In genomic region chr13:35208319-35208718, GRCm38 (mm10) we compare ENCODE assay signal across 18 mouse cellular contexts.
"Had no signal": no experiment of that assay in that cellular context is flagged by ENCODE, and none has a peak within 500 bp of the region (broad histone marks: within the 10 kb centered on the region; RNA-seq: fewer than 3 reads in every experiment).

No protein-coding gene starts in this region.

- H3K4me1 ChIP-seq: midbrain, embryonic 13.5 days; midbrain, embryonic 15.5 days; neural tube, embryonic 13.5 days; neural tube, embryonic 15.5 days had no signal

- H3K9ac ChIP-seq: liver, embryonic 14.5 days; lung, embryonic 14.5 days; midbrain, embryonic 13.5 days; midbrain, embryonic 15.5 days; neural tube, embryonic 13.5 days; neural tube, embryonic 15.5 days had no signal

- H3K4me2 ChIP-seq: lung, embryonic 14.5 days; midbrain, embryonic 11.5 days; midbrain, embryonic 13.5 days; midbrain, embryonic 15.5 days; neural tube, embryonic 13.5 days; neural tube, embryonic 15.5 days had no signal

- ATAC-seq: midbrain, embryonic 13.5 days; midbrain, embryonic 15.5 days had no signal

- H3K27ac ChIP-seq: liver, embryonic 14.5 days; midbrain, embryonic 13.5 days; midbrain, embryonic 15.5 days; neural tube, embryonic 13.5 days; neural tube, embryonic 15.5 days had no signal

- DNase-seq: lung, adult 18-20 months; lung, embryonic 14.5 days; lung, postnatal 10 days; lung, postnatal 4 days; retina, postnatal 1 day; right cerebral cortex, adult 18-20 months; right cerebral cortex, postnatal 25 days; right cerebral cortex, postnatal 4 days; thymus, adult 18-20 months; thymus, postnatal 14 days; thymus, postnatal 36 days had no signal

- H3K4me3 ChIP-seq: midbrain, embryonic 13.5 days; midbrain, embryonic 15.5 days; myocyte; neural tube, embryonic 13.5 days; neural tube, embryonic 15.5 days had no signal

- H3K27me3 ChIP-seq: midbrain, embryonic 13.5 days; midbrain, embryonic 15.5 days; neural tube, embryonic 13.5 days; neural tube, embryonic 15.5 days had no signal

- H3K36me3 ChIP-seq: midbrain, embryonic 13.5 days; midbrain, embryonic 15.5 days; neural tube, embryonic 13.5 days; neural tube, embryonic 15.5 days had no signal

- H3K9me3 ChIP-seq: midbrain, embryonic 13.5 days; midbrain, embryonic 15.5 days; neural tube, embryonic 13.5 days; neural tube, embryonic 15.5 days had no signal
